Mouse (Mus musculus): Measurements from ENCODE around the gene Cox7a2l.

Cox7a2l gene

GRCm38 (mm10) chr17:83453587-83453986, 63.5 kb downstream of the Cox7a2l start:
- DNase-seq (ENCODE audit: low spot score in 2 of 2) = no peak

GRCm38 (mm10) chr17:83452451-83452850, 64.7 kb downstream of the Cox7a2l start:
- DNase-seq (ENCODE audit: low spot score in 2 of 2) = no peak
